Mouse (Mus musculus) olfactory bulb, adult 2 months (tissue): ENCODE results near the gene Fnbp1l.

Experiments
- CTCF ChIP-seq: fragments of 200-500 bp; IDR thresholded peaks from 2 replicates; pipeline ENCODE4 v1.5.1; 2012; ENCODE audit warnings: low read depth, mild to moderate bottlenecking, low read length, moderate library complexity; ENCODE audit not compliant: insufficient read depth
- POLR2A ChIP-seq: fragments of 200-500 bp; IDR thresholded peaks from 2 replicates; pipeline ENCODE4 v1.6.1; 2012; ENCODE audit warnings: mild to moderate bottlenecking, low read depth, low read length, moderate library complexity; ENCODE audit not compliant: insufficient read depth

- TF ChIP-seq POLR2A (no peak), CTCF (no peak)
These were observed 126.5 kb downstream of the Fnbp1l start for GRCm38 (mm10) chr3:122492872-122493615.
